Mouse (Mus musculus) lung, embryonic 14.5 days (tissue): ENCODE data around the gene Iqcj. TPM values are rescaled to one million over a fixed set of nuclear protein-coding genes. Genes with fewer than 3 reads are reported as not detected.

Experiments
- ATAC-seq: fragments of 200-750 bp; cut with Nextera tagmentation; 2 replicates; pipeline ENCODE4 v1.8.0; 2017; ENCODE audit warnings: mild to moderate bottlenecking, moderate TSS enrichment, moderate library complexity; ENCODE audit not compliant: insufficient read depth
- DNase-seq: peaks from one replicate; pipeline ENCODE4 v3.0.0-alpha.2; 2015
- H3K27ac ChIP-seq: fragments of 300-500 bp; sonication (generic); 2 replicates; pipeline ENCODE4 v1.5.1; 2014; ENCODE audit warnings: low read depth, mild to moderate bottlenecking, moderate library complexity
- H3K27me3 ChIP-seq: fragments of 300-500 bp; sonication (generic); 2 replicates; pipeline ENCODE4 v1.6.1; 2014; ENCODE audit warnings: low read length, control low read depth; ENCODE audit not compliant: insufficient read depth
- H3K36me3 ChIP-seq: fragments of 300-500 bp; sonication (generic); 2 replicates; pipeline ENCODE4 v1.6.1; 2014; ENCODE audit warnings: control low read depth; ENCODE audit not compliant: insufficient read depth
- H3K4me1 ChIP-seq: fragments of 300-500 bp; sonication (generic); 2 replicates; pipeline ENCODE4 v1.6.1; 2014; ENCODE audit warnings: antibody characterized with exemption, control low read depth; ENCODE audit not compliant: insufficient read depth
- H3K4me2 ChIP-seq: fragments of 300-500 bp; sonication (generic); 2 replicates; pipeline ENCODE4 v1.6.1; 2014; ENCODE audit warnings: mild to moderate bottlenecking
- H3K4me3 ChIP-seq: fragments of 300-500 bp; sonication (generic); 2 replicates; pipeline ENCODE4 v1.5.1; 2014; ENCODE audit warnings: low read depth, low read length
- H3K9ac ChIP-seq: fragments of 300-500 bp; sonication (generic); 2 replicates; pipeline ENCODE4 v1.6.1; 2014
- H3K9me3 ChIP-seq: fragments of 300-500 bp; sonication (generic); 2 replicates; pipeline ENCODE4 v1.6.1; 2016; ENCODE audit warnings: low read depth, low read length, control low read depth
- CTCF ChIP-seq: IDR thresholded peaks from 2 replicates; pipeline ENCODE4 v1.5.1; 2016; ENCODE audit warnings: antibody characterized with exemption, low read depth
- WGBS: fragments of 180-500 bp; shearing (Covaris S2); extraction: QIAGEN DNeasy Blood & Tissue Kit; methylation state at CpG from one replicate; pipeline ENCODE4 v1.1.7; 2014; 5-methylcytosine and 5-hydroxymethylcytosine counted together
- polyA plus RNA-seq: library from polyadenylated mRNA; unstranded; fragments of >200 nt; fragmentation: Nextera tagmentation; extraction: Ambion mirVana; gene quantifications from 2 replicates; pipeline ENCODE4 v1.2.1, GENCODE M21; 2014

The Iqcj gene
- polyA plus RNA-seq, 1 experiment from 2014 or later: not detected

- TF ChIP-seq CTCF: no peak
- no peak overlapping the region for H3K9ac ChIP-seq
- 75% methylated on average over 1 of the region's 1 CpGs for WGBS
- no peak overlapping the region for H3K4me3 ChIP-seq
- H3K27me3 ChIP-seq: no peaks in the 10 kb centered on the region
- H3K36me3 ChIP-seq: no peaks in the 10 kb centered on the region
- H3K27ac ChIP-seq: no peak overlapping the region
- no peak overlapping the region for H3K4me2 ChIP-seq
- no peaks in the 10 kb centered on the region for H3K9me3 ChIP-seq
- ATAC-seq (no peak), DNase-seq (no peak)
- H3K4me1 ChIP-seq: no peaks in the 10 kb centered on the region
Measured at GRCm38 (mm10) chr3:67886176-67886575, 5.8 kb upstream of the Iqcj start.

GRCm38 (mm10) chr3:67887251-67887650 is 4.8 kb upstream of the Iqcj start:
- H3K27me3 ChIP-seq: no peaks in the 10 kb centered on the region
- H3K4me2 ChIP-seq: no peak overlapping the region
- H3K9me3 ChIP-seq: no peaks in the 10 kb centered on the region
- H3K27ac ChIP-seq: no peak overlapping the region
- no peaks in the 10 kb centered on the region for H3K4me1 ChIP-seq
- no peak overlapping the region for H3K4me3 ChIP-seq
- DNase-seq: no peak
- no peaks in the 10 kb centered on the region for H3K36me3 ChIP-seq
- no peak for ATAC-seq
- TF ChIP-seq CTCF: no peak
- no peak overlapping the region for H3K9ac ChIP-seq

DNA sequence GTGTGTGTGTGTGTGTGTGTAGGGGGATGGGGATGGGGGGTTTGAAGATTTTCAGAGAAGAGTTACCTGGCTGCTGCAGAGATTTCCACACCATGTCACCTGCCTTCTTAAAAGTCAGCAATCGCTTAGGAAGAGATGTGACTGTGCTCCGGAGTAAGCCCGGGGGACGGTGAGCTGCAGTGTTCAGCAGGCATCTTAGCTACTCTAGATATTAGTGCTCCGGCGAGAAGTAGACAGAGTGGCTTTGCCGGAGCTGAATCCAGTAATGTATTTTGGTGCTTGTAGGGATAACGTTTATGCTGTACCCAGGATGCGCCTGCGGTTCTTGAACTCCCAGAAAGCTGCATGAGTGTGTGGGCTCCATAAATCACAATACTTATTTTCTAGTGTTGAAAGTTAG is 748 bp downstream of the Iqcj start:
- Histone ChIP-seq H3K4me1 (no peaks in the 10 kb centered on the region), H3K4me3 (no peak overlapping the region), H3K27ac (no peak overlapping the region), H3K27me3 (no peaks in the 10 kb centered on the region), H3K9me3 (no peaks in the 10 kb centered on the region), H3K4me2 (no peak overlapping the region), H3K9ac (no peak overlapping the region), H3K36me3 (no peaks in the 10 kb centered on the region)
- DNase-seq (no peak), ATAC-seq (no peak)
- no peak for TF ChIP-seq CTCF
- 77% methylated on average over 10 of the region's 10 CpGs for WGBS

GRCm38 (mm10) chr3:67902517-67902916 is 10.5 kb downstream of the Iqcj start:
- no peaks in the 10 kb centered on the region for H3K9me3 ChIP-seq
- no peaks in the 10 kb centered on the region for H3K27me3 ChIP-seq
- H3K36me3 ChIP-seq: no peaks in the 10 kb centered on the region
- H3K4me3 ChIP-seq: no peak overlapping the region
- no peak overlapping the region for H3K9ac ChIP-seq
- ATAC-seq (no peak), DNase-seq (no peak)
- H3K27ac ChIP-seq: no peak overlapping the region
- H3K4me1 ChIP-seq: no peaks in the 10 kb centered on the region
- no peak for TF ChIP-seq CTCF
- no peak overlapping the region for H3K4me2 ChIP-seq
- WGBS: 75% methylated on average over 4 of the region's 4 CpGs

GRCm38 (mm10) chr3:67908586-67908985 is 16.6 kb downstream of the Iqcj start:
- Histone ChIP-seq H3K9ac (no peak overlapping the region), H3K36me3 (no peaks in the 10 kb centered on the region), H3K27me3 (no peaks in the 10 kb centered on the region), H3K9me3 (no peaks in the 10 kb centered on the region), H3K4me3 (no peak overlapping the region), H3K4me1 (no peaks in the 10 kb centered on the region), H3K4me2 (no peak overlapping the region), H3K27ac (no peak overlapping the region)
- no peak for ATAC-seq
- 80% methylated on average over 2 of the region's 2 CpGs for WGBS
- TF ChIP-seq CTCF: no peak
- DNase-seq: no peak

GRCm38 (mm10) chr3:67918098-67918497 is 26.1 kb downstream of the Iqcj start:
- TF ChIP-seq CTCF: no peak
- no peak overlapping the region for H3K4me3 ChIP-seq
- no peaks in the 10 kb centered on the region for H3K9me3 ChIP-seq
- no peak overlapping the region for H3K4me2 ChIP-seq
- DNase-seq: no peak
- no peaks in the 10 kb centered on the region for H3K27me3 ChIP-seq
- H3K4me1 ChIP-seq: no peaks in the 10 kb centered on the region
- WGBS: 75% methylated on average over 3 of the region's 3 CpGs
- no peak overlapping the region for H3K9ac ChIP-seq
- no peak for ATAC-seq
- no peak overlapping the region for H3K27ac ChIP-seq
- no peaks in the 10 kb centered on the region for H3K36me3 ChIP-seq

DNA sequence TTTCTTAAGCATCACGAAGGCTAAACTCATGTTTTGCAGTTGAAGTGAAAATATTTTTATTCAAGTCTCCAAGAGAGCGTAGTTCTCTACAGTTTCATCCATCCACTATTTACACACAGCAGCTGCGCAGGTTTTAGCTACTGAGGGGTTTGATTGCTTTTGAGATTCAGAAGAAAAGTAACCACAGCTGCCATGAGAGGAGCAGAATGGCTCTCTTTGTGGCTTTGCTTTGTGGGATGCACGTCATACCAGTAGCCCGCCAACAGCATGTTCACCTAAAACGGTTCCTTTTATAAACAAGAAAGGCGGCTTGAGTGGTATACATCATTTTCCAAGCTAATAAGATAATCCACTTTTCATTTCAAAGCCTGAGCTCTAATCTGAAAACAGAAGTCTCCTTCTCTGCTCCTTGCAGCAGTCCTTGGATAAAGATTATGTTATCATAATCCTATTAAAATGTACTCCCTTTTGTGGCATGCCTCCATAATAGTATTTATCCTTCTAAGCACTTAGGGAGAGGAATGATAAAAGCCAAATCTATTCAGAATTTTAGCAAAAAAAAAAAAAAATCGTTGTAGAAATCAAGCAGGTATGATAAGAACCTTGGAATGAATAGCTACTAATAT is 26.7 kb downstream of the Iqcj start:
- 50% methylated on average over 8 of the region's 8 CpGs for WGBS
- no peak overlapping the region for H3K27ac ChIP-seq
- H3K4me1 ChIP-seq: no peaks in the 10 kb centered on the region
- no peak overlapping the region for H3K4me2 ChIP-seq
- H3K36me3 ChIP-seq: no peaks in the 10 kb centered on the region
- DNase-seq (peak; percentile 4), ATAC-seq (no peak)
- TF ChIP-seq CTCF: no peak
- H3K27me3 ChIP-seq: no peaks in the 10 kb centered on the region
- no peaks in the 10 kb centered on the region for H3K9me3 ChIP-seq
- H3K9ac ChIP-seq: no peak overlapping the region
- no peak overlapping the region for H3K4me3 ChIP-seq

GRCm38 (mm10) chr3:67923095-67923494 is 31.1 kb downstream of the Iqcj start:
- H3K27me3 ChIP-seq: no peaks in the 10 kb centered on the region
- no peak overlapping the region for H3K27ac ChIP-seq
- ATAC-seq: no peak
- no peak for DNase-seq
- H3K4me2 ChIP-seq: no peak overlapping the region
- H3K36me3 ChIP-seq: no peaks in the 10 kb centered on the region
- no peak overlapping the region for H3K4me3 ChIP-seq
- no peak overlapping the region for H3K9ac ChIP-seq
- H3K4me1 ChIP-seq: no peaks in the 10 kb centered on the region
- H3K9me3 ChIP-seq: no peaks in the 10 kb centered on the region
- 72% methylated on average over 4 of the region's 4 CpGs for WGBS
- TF ChIP-seq CTCF: no peak
